8 mouse cellular contexts compared by ENCODE assay signal in the genomic region with DNA sequence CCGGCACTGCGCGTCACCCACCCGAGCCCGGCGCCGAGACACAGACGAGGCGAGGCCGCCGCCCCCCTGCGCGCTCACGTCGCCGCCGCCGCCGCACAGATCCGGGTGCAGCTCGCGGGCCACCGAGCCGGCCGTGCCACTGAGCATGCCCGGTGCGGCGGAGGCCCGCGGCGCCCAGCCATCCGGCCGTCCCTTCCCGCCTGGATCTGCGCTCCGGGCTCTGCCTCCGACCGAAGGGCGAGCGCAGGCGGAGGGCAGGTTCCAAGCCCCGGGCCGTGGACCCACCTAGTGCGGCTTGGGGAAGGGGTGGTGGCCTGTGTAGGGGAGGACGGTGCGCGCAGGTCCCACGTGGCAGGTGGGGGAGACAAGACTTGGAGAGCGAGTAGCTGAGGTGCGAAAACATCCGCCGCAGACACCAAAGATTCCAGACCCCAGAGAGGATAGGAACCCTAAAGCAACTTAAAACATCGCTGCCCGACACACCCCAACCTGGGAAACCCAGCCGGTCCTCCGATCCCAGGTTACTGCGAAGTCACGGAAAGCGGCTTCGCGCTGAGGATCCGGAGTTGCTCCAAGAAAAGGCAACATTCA. TPM values are rescaled to one million over a fixed set of nuclear protein-coding genes. Genes with fewer than 3 reads are reported as not detected.
DNase-seq lines count a peak whose midpoint lies in the region; ATAC-seq and TF ChIP-seq lines count a peak whose summit lies in the region.

A gene (minus strand): TSS at position 577 of the 591 bp plus-strand sequence.

- H3K4me3 ChIP-seq in cortical plate, adult 2 months (ENCODE audit: insufficient read depth, low read length) = peak within 1 kb of the TSS; percentile 86
- H3K4me3 ChIP-seq in hindbrain, postnatal 0 days (ENCODE audit: low read length) = peak within 1 kb of the TSS; percentile 99

- peak; percentile 77 to 84 for DNase-seq in gastrocnemius, adult 8-10 months (ENCODE audit: low spot score in 2 of 2)
- peak; percentile 93 for DNase-seq in hindbrain, postnatal 0 days (ENCODE audit: low spot score)
- peak; percentile 88 to 95 for DNase-seq in left cerebral cortex, adult 18-20 months (ENCODE audit: low spot score in 2 of 2)
- DNase-seq in lung, postnatal 4 days = peak; percentile 94 to 95
- DNase-seq in retina, postnatal 7 days (ENCODE audit: low read depth, low spot score) = peak; percentile 83
- DNase-seq in urinary bladder, adult 18-20 months (ENCODE audit: low spot score in 2 of 2) = peak; percentile 88 to 95

- peak within 1 kb of the TSS; percentile 96 for H3K9ac ChIP-seq in hindbrain, postnatal 0 days (replicated peaks; ENCODE audit: low read length)

- H3K27me3 ChIP-seq in hindbrain, postnatal 0 days (ENCODE audit: insufficient read depth, low read length) = no peaks in the 10 kb centered on the region

- peak within 1 kb of the TSS; percentile 87 for H3K4me2 ChIP-seq in hindbrain, postnatal 0 days (ENCODE audit: low read depth, low read length)

- no peaks in the 10 kb centered on the region for H3K36me3 ChIP-seq in hindbrain, postnatal 0 days (ENCODE audit: insufficient read depth, low read length)

- peak; percentile 79 for ATAC-seq in activated CD4-positive, CD25-positive, alpha-beta regulatory T cell, adult 4 months
- ATAC-seq in hindbrain, postnatal 0 days = peak; percentile 97

- no peak for TF ChIP-seq POLR2A in cortical plate, adult 2 months (IDR thresholded peaks at IDR 0.05; ENCODE audit: extremely low read depth, insufficient read depth, low read length)

- H3K27ac ChIP-seq in cortical plate, adult 2 months (ENCODE audit: insufficient read depth, low read length) = peak within 1 kb of the TSS; percentile 77
- peak within 1 kb of the TSS; percentile 89 for H3K27ac ChIP-seq in hindbrain, postnatal 0 days

- H3K4me1 ChIP-seq in cortical plate, adult 2 months (ENCODE audit: control insufficient read depth, insufficient read depth, low read length) = no peaks in the 10 kb centered on the region
- H3K4me1 ChIP-seq in hindbrain, postnatal 0 days (ENCODE audit: insufficient read depth, low read length) = 0 out of 2 replicates have a peak, but pooled peaks cover 4% of the 10 kb centered on the region

- WGBS in hindbrain, postnatal 0 days = 0% methylated on average over 53 of the region's 62 CpGs

- no peaks in the 10 kb centered on the region for H3K9me3 ChIP-seq in hindbrain, postnatal 0 days (ENCODE audit: low read length)

- no peak for TF ChIP-seq CTCF in cortical plate, adult 2 months (IDR thresholded peaks at IDR 0.05; ENCODE audit: extremely low read depth, insufficient read depth, low read length)
- TF ChIP-seq CTCF in hindbrain, postnatal 0 days (IDR thresholded peaks at IDR 0.05; ENCODE audit: low read depth) = no peak

RNA-seq across cellular contexts. Expression of the gene that starts here (rescaled TPM):
- polyA plus RNA-seq in activated CD4-positive, CD25-positive, alpha-beta regulatory T cell, adult 4 months (2017; shearing (Covaris generic)) = 1 to 10 TPM; 1.4 to 2.0 TPM
- polyA plus RNA-seq in cortical plate, adult 2 months (2012; rRNA removed) = 98.4 and 101 TPM in 2 replicates
- 10 to 100 TPM; 18.0 to 21.6 (median 18.9) TPM for total RNA-seq in gastrocnemius, adult 8-10 months (2022)
- 106 and 126 TPM in 2 replicates for total RNA-seq in hindbrain, postnatal 0 days (2014; rRNA removed)
- 131 and 137 TPM in 2 replicates for polyA plus RNA-seq in hindbrain, postnatal 0 days (2015; fragmentation: Nextera tagmentation; extraction: Ambion mirVana)
- 100 to 1,000 TPM; 183 to 191 TPM for total RNA-seq in left cerebral cortex, adult 18-20 months (2021)

Comparison
In these comparisons a context has a peak if more than half of its experiments do, and no peak if none do; other contexts are left out.
1. Peak in every context shown above with its lines: DNase-seq, ATAC-seq, H3K4me3 ChIP-seq and H3K27ac ChIP-seq.
2. RNA of the gene that starts here (polyA plus RNA-seq): 131 to 137 TPM in hindbrain, postnatal 0 days and 98.4 to 101 TPM in cortical plate, adult 2 months; 1.4 to 2.0 TPM in activated CD4-positive, CD25-positive, alpha-beta regulatory T cell, adult 4 months; every median in the first group is over 10 times any median in the second.